Mouse (Mus musculus) thymus, adult 2 months (tissue): ENCODE measurements around the gene Krtap1-4.

Experiments used
- CTCF ChIP-seq: fragments of 200-500 bp; IDR thresholded peaks from 2 replicates; pipeline ENCODE4 v1.5.1; 2012; ENCODE audit warnings: mild to moderate bottlenecking, control low read depth, low read length, moderate library complexity, borderline replicate concordance; ENCODE audit not compliant: control insufficient read depth, poor library complexity, insufficient read depth; ENCODE audit errors: extremely low read depth
- POLR2A ChIP-seq: fragments of 200-500 bp; IDR thresholded peaks from 2 replicates; pipeline ENCODE4 v1.6.1; 2012; ENCODE audit warnings: mild to moderate bottlenecking, low read length, control low read depth, moderate library complexity; ENCODE audit not compliant: control insufficient read depth, poor library complexity, insufficient read depth; ENCODE audit errors: extremely low read depth

GRCm38 (mm10) chr11:99556753-99557152 is 26.7 kb downstream of the Krtap1-4 start, which contains the start of gene Krtap3-2:
- no peak for TF ChIP-seq CTCF
- TF ChIP-seq POLR2A = no peak
